17 mouse cellular contexts compared by ENCODE assay signal in genomic region chr3:142243263-142243662, GRCm38 (mm10).
DNase-seq lines count a peak whose midpoint lies in the region; ATAC-seq and TF ChIP-seq lines count a peak whose summit lies in the region.
"Had no signal": no experiment of that assay in that cellular context is flagged by ENCODE, and none has a peak within 500 bp of the region (broad histone marks: within the 10 kb centered on the region; RNA-seq: fewer than 3 reads in every experiment).

No protein-coding gene starts in this region.

- H3K36me3 ChIP-seq in kidney, adult 2 months (ENCODE audit: control insufficient read depth, insufficient read depth, low read length): peaks cover 8% of the 10 kb centered on the region
- H3K36me3 ChIP-seq in midbrain, embryonic 14.5 days (ENCODE audit: control insufficient read depth, insufficient read depth, low read length): no peaks in the 10 kb centered on the region
- H3K36me3 ChIP-seq: embryonic facial prominence, embryonic 13.5 days; lung, embryonic 15.5 days; neural tube, embryonic 12.5 days had no signal

- no peak overlapping the region for H3K9ac ChIP-seq in midbrain, embryonic 14.5 days (replicated peaks; ENCODE audit: low read length)
- H3K9ac ChIP-seq: embryonic facial prominence, embryonic 13.5 days; forebrain, embryonic 13.5 days; lung, embryonic 15.5 days; neural tube, embryonic 12.5 days had no signal

- peak; percentile 4 for DNase-seq in kidney, adult 2 months
- DNase-seq in kidney, postnatal 25 days: no peak
- peak; percentile 2 for DNase-seq in thymus, postnatal 25 days
- DNase-seq in thymus, adult 18-20 months: no peak
- DNase-seq in cerebellum, postnatal 4 days (ENCODE audit: low spot score in 2 of 2): no peak
- no peak for DNase-seq in midbrain, embryonic 14.5 days
- DNase-seq in frontal cortex, postnatal 36 days (ENCODE audit: low spot score in 2 of 2): no peak
- DNase-seq: cerebellum, adult 8-10 months; heart, postnatal 36 days; kidney, adult 11 months had no signal

- TF ChIP-seq POLR2A in kidney, adult 2 months (IDR thresholded peaks at IDR 0.05; ENCODE audit: low read depth, low read length): no peak

- H3K4me3 ChIP-seq in kidney, adult 2 months (ENCODE audit: insufficient read depth, low read depth, low read length): no peak overlapping the region
- no peak overlapping the region for H3K4me3 ChIP-seq in midbrain, embryonic 14.5 days (replicated peaks; ENCODE audit: low read depth, low read length)
- H3K4me3 ChIP-seq: embryonic facial prominence, embryonic 13.5 days; forebrain, embryonic 13.5 days; heart, embryonic 10.5 days; lung, embryonic 15.5 days; neural tube, embryonic 12.5 days had no signal

- TF ChIP-seq CTCF in kidney, adult 2 months (conservative IDR thresholded peaks at IDR 0.05; ENCODE audit: insufficient read depth, insufficient read length, low read depth, low read length): no peak

- H3K4me2 ChIP-seq in midbrain, embryonic 14.5 days (ENCODE audit: low read length): no peak overlapping the region
- H3K4me2 ChIP-seq: embryonic facial prominence, embryonic 13.5 days; forebrain, embryonic 13.5 days; lung, embryonic 15.5 days; midbrain, embryonic 11.5 days; neural tube, embryonic 12.5 days had no signal

- WGBS in kidney, adult 2 months: 74% methylated on average over 5 of the region's 5 CpGs
- WGBS in midbrain, embryonic 14.5 days: 87% methylated on average over 5 of the region's 5 CpGs

- H3K27ac ChIP-seq in kidney, adult 2 months (ENCODE audit: insufficient read depth, low read depth, low read length): no peak overlapping the region
- no peak overlapping the region for H3K27ac ChIP-seq in midbrain, embryonic 14.5 days (replicated peaks; ENCODE audit: low read depth, low read length)
- H3K27ac ChIP-seq: embryonic facial prominence, embryonic 13.5 days; forebrain, embryonic 13.5 days; heart, embryonic 10.5 days; lung, embryonic 15.5 days; neural tube, embryonic 12.5 days had no signal

- no peaks in the 10 kb centered on the region for H3K9me3 ChIP-seq in midbrain, embryonic 14.5 days (ENCODE audit: control insufficient read depth, low read length)
- H3K9me3 ChIP-seq: embryonic facial prominence, embryonic 13.5 days; forebrain, embryonic 13.5 days; heart, embryonic 10.5 days; lung, embryonic 15.5 days; neural tube, embryonic 12.5 days had no signal

- H3K4me1 ChIP-seq in kidney, adult 2 months (ENCODE audit: control insufficient read depth, insufficient read depth, low read length): no peaks in the 10 kb centered on the region
- H3K4me1 ChIP-seq in midbrain, embryonic 14.5 days (ENCODE audit: control insufficient read depth, insufficient read depth, low read length): no peaks in the 10 kb centered on the region
- H3K4me1 ChIP-seq: heart, embryonic 10.5 days; lung, embryonic 15.5 days; neural tube, embryonic 12.5 days had no signal

- ATAC-seq in megakaryocyte, adult 5-6 weeks (ENCODE audit: poor library complexity, severe bottlenecking): peak; percentile 89
- ATAC-seq in midbrain, embryonic 14.5 days (ENCODE audit: low FRiP score, low TSS enrichment): no peak
- ATAC-seq: forebrain, embryonic 13.5 days had no signal

- H3K27me3 ChIP-seq in kidney, adult 2 months (replicated peaks; ENCODE audit: control insufficient read depth, insufficient read depth, low read length): no peaks in the 10 kb centered on the region
- H3K27me3 ChIP-seq in midbrain, embryonic 14.5 days (ENCODE audit: control insufficient read depth, insufficient read depth, low read length): no peaks in the 10 kb centered on the region
- H3K27me3 ChIP-seq: forebrain, embryonic 13.5 days; lung, embryonic 15.5 days; neural tube, embryonic 12.5 days had no signal

Comparison
In these comparisons a context has a peak if more than half of its experiments do, and no peak if none do; other contexts are left out.
1. DNase-seq: peak in kidney, adult 2 months (single experiment) and thymus, postnatal 25 days (single experiment); none in kidney, postnatal 25 days (0 of 2), thymus, adult 18-20 months (0 of 2), cerebellum, postnatal 4 days (0 of 2), midbrain, embryonic 14.5 days (single experiment) and frontal cortex, postnatal 36 days (0 of 2).